Mouse (Mus musculus): ENCODE results near the gene Abhd12.
"Not testable (repeated sequence)": the region's sequence is repeated elsewhere in the genome, so short reads cannot be mapped to it uniquely, and the experiment has no call there.

The Abhd12 gene

GRCm38 (mm10) chr2:150908881-150909280 is 4.3 kb upstream of the Abhd12 start:
- not testable (repeated sequence) for DNase-seq

GRCm38 (mm10) chr2:150904936-150905450 is 452 bp upstream of the Abhd12 start, which contains the start of gene Gins1:
Gene Gins1, plus strand, starts transcription at chr2:150905400.
- DNase-seq, result no peak

DNA sequence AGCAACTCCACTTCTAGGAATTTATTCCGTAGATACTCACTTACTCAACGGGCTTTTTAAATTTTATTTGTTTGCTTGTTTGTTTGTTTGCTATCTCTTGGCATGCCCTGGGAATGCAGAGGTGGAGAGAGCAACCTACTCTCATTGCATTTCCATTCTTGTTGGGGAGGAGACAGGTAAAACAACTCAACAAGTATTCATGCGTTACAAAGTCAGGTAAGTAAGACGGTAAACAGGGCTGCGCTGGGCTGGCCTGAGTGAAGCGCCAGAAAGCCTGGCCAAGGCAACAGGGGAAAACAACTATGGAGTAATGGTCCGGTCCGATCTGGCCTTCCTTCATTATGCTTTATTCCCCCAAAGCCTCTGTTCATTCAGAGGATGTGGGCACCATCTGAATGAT is 2.2 kb downstream of the Abhd12 start:
- DNase-seq, result no peak

GRCm38 (mm10) chr2:150900341-150900740 is 4.2 kb downstream of the Abhd12 start:
- no peak for DNase-seq

DNA sequence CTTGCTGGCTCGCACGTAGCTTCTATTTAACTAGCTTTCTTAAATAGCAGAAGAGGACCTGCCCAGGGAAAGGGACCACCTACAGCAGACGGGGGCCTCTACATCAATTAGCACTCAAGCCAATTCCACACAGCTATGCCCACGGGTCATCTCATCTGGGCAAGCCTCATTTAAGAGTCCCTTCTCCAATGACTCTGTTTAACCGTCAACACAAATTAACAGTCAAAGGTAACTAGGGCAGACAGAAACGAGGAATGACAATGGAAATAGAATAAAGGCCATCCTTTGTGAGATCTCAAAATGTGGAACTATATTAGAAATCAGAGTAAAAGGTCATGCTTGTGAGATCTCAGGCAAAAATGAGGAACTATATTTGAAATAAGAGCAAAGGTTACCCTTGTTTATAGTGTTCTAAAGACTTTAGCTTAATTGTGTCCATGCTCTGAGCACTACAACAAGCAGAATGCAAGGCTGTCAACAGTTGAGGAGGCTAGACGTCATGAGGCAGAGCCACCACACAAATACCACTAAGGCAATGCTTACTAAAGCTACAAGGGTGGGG is 8.8 kb downstream of the Abhd12 start:
- DNase-seq, result no peak

DNA sequence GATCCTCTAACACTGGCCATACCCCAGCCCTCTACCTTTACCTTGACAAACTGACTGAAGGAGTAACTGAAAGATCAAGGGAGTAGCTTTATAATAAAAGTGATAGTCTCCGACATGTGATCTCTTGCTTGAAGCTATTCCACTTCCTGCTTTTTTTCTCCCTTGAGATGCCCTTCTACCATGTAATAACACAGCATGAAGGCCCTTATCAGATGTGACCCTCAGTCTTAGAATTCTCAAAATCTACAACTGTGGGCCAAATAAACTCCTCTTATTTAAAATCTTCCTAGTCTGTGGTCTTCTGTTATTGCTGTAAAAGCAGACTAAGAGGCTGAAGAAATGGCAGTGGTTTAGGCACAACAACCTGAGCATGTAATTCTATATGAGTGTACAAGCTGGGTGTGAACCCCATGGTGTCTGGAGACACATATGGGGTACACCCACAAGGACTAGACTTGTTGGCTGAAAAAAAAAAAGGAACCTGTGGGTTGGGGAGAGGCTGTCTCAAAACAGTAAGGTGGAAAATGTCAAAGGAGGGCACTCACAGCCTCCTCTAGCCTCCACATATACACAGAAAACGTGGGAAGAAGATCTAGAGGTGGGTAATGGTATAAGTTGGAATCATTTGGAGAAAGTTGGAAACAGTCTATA is 9.8 kb downstream of the Abhd12 start:
- no peak for DNase-seq

- no peak for DNase-seq
These were observed 17.2 kb downstream of the Abhd12 start for GRCm38 (mm10) chr2:150887370-150887769.

- DNase-seq, result no peak
These were observed 18.2 kb downstream of the Abhd12 start for GRCm38 (mm10) chr2:150886315-150886714.

DNA sequence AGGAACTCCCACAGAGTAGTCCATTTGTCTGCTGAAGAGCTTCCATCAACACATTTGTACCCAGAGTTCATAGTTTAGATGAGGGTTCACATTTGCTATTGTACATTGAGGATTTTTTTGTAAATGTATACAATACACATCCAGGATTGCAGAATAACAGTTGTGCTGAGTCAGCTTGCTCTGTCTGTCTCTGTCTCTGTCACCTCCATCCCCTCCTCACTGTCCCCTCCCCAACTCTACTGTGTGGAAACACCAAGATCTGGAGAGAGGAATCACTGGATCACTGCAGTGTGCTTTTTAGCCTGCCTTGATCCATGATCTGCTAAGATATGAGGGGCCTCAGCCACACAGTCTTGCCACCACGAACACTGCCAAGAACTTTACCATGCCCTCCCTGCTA is 18.7 kb downstream of the Abhd12 start:
- DNase-seq, result no peak

DNA sequence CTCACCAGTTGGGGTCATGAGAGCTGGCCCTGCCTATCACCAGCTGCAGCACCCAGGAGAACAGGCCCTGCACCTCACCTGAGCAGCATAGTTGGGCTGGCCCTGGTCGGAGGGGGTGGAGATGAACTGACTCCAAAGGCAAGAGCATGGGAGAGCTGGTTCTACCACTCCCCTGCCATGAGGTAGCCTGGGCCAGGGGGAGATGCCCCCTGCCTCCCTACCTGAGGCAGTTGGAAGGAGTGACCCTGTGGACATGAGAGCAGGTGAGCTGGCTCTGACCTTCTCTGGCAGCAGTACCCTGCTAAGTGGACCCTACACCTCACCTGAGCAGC is 19.8 kb downstream of the Abhd12 start:
- DNase-seq, result no peak

GRCm38 (mm10) chr2:150884075-150884778 is 20.3 kb downstream of the Abhd12 start:
- no peak for DNase-seq

DNA sequence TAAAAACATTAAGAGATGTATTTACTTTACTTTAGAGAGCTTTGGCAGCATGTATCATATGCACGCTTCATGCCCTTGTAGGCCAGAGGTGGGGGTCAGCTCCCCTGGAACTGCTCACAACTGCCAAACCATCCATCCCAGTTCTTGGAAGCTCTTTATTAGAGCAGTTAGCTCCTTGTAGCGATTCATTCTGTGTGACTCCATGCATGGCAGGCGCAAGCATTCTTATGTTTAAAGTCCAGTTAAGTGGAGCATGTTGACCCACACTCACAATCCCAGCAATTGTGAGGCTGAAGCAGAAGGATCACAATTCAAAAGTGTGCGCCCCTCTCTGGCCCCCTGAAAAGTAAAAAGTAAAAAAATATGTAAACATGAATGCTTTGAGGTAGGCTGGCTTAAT is 27.0 kb downstream of the Abhd12 start:
- no peak for DNase-seq

DNA sequence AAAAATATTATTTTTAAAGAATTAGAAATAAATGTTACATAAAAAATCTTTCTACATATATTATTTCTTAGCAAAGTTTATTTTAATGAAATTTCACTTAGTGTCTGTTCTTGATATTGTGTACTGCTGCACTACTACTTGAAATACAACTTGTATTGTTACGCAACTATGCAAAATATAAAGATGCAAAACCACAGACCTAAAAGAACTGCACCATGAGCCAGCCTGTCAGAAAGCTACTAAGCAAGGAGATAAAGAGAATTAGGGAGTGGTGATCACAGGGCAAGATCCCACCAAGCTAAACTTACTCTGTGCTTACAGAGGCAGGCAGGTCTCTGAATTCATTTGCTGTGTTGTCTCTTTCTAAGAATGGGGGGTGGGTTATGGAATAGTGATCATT is 29.3 kb downstream of the Abhd12 start:
- no peak for DNase-seq

- DNase-seq, result no peak
These were observed 30.0 kb downstream of the Abhd12 start for GRCm38 (mm10) chr2:150874508-150874907.

DNA sequence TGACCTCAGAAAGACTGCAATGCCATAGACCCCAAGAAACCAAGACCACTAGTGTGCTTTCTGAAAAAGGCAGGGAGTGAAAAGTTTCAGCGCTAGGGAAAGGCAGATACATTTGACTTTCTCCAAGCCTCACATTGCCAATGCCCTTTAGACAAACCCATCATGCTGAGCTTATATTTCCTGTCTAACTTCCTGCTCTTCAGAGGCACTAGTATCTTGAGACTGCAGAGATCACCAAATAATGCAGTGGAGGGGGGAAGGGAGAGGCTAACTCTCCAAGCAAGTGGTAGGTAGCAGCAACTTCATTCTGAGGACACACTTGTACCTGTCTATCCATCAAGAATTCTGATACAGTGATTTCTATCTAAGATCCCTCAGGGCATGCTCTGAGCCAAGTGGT is 35.1 kb downstream of the Abhd12 start:
- no peak for DNase-seq

- no peak for DNase-seq
These were observed 37.5 kb downstream of the Abhd12 start for GRCm38 (mm10) chr2:150867021-150867420.

DNA sequence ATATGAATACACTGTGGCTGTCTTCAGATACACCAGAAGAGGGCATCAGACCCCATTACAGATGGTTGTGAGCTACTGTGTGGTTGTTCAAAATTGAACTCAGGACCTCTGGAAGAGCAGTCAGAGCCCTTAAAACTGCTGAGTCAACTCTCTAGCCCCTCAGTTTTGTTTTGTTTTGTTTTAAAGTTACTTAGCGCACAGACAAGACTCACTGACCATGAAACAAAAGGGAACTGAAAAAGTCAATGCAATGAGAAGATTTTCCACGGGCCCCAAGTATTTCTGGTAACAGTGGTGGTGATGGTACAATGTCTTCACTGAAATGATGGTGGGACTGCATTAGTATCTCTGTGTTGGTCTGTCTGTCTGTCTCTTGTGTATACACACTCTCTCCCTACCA is 43.4 kb downstream of the Abhd12 start:
- no peak for DNase-seq

GRCm38 (mm10) chr2:150859709-150860470 is 44.7 kb downstream of the Abhd12 start:
- no peak for DNase-seq

- no peak for DNase-seq
These were observed 45.6 kb downstream of the Abhd12 start for GRCm38 (mm10) chr2:150858724-150859487.

GRCm38 (mm10) chr2:150855186-150855585 is 49.4 kb downstream of the Abhd12 start:
- no peak for DNase-seq

- no peak for DNase-seq
These were observed 53.3 kb downstream of the Abhd12 start for GRCm38 (mm10) chr2:150851251-150851650.

DNA sequence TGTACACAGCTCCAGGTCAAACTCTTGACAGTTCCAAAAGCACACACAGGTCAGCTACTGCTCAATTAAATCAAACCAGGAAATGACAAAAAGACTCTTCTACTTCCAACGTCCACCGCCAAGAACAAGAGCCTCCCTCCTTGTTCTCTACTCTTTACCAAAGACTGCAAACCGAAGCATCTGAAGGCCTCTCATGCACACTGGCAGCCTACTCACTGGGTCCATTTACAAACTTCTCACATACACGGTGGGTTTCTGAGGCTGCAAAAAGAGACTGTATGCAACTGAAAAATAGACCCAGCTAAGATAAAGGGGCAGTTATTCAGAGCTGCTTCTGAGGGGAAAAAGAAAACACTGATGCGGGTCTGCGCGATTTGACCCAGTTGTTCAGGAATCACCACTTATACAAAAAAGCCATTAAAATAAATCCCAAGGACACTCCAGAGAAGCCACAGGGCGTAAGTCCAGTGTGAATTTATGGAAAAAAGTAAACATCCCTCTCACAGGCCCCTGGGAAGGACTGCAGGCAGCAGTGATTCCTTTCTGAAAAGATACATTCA is 57.0 kb downstream of the Abhd12 start:
- DNase-seq, result no peak

Data from right cerebral cortex, postnatal 4 days (tissue).